Mouse (Mus musculus): ENCODE measurements at regions not wholly inside any gene's neighbourhood (a gene's known extent, or its start where the extent isn't known, plus 50 kb on each side); places are given as distances from the start of the nearest gene placed in this dataset.

GRCm38 (mm10) chr2:101368278-101368677, 256.2 kb upstream of the Rag2 start:
- TF ChIP-seq CTCF (IDR thresholded peaks at IDR 0.05) (no peak), POLR2A (IDR thresholded peaks at IDR 0.05; ENCODE audit: insufficient read depth, low read depth, low read length) (no peak)
